Mouse (Mus musculus): ENCODE data around the gene Fbxl15.

- TF ChIP-seq MAX (IDR thresholded peaks at IDR 0.05; ENCODE audit: low read depth) (no peak), POLR2A (IDR thresholded peaks at IDR 0.05; ENCODE audit: insufficient read length, low read depth) (no peak)
Measured at GRCm38 (mm10) chr19:46322996-46323572, 4.9 kb upstream of the Fbxl15 start.
